Mouse (Mus musculus) G1E (cell line): Measurements from ENCODE around the gene Trim39.

Experiments
- CTCF ChIP-seq: IDR thresholded peaks from 2 replicates; pipeline ENCODE4 v1.5.1; 2012; ENCODE audit warnings: low read depth, low read length, inconsistent platforms, mixed read lengths
- GATA1 ChIP-seq: IDR thresholded peaks from 2 replicates; pipeline ENCODE4 v1.6.1; 2012; ENCODE audit warnings: borderline replicate concordance, low read length, inconsistent platforms, mixed read lengths

GRCm38 (mm10) chr17:36270956-36271585 is 976 bp downstream of the Trim39 start:
- TF ChIP-seq GATA1 (no peak), CTCF (no peak)
